Mouse (Mus musculus): ENCODE results near the gene Top2a. TPM values are rescaled to one million over a fixed set of nuclear protein-coding genes. Genes with fewer than 3 reads are reported as not detected.

The Top2a gene
- polyA plus RNA-seq, 1 experiment: 7.1 TPM

- H3K27me3 ChIP-seq (ENCODE audit: control insufficient read depth): peaks cover 64% of the 10 kb centered on the region
- peaks cover 4% of the 10 kb centered on the region for H3K36me3 ChIP-seq (ENCODE audit: control insufficient read depth)
- peak overlapping the region; percentile 36 for H3K4me3 ChIP-seq (replicated peaks)
- peaks cover 2% of the 10 kb centered on the region; the same call in 1 of the 2 replicates for H3K9me3 ChIP-seq (ENCODE audit: control insufficient read depth, low read length)
- TF ChIP-seq TAL1 (IDR thresholded peaks at IDR 0.05; ENCODE audit: low read length): no peak
- peaks cover 15% of the 10 kb centered on the region for H3K4me1 ChIP-seq (ENCODE audit: control insufficient read depth)
Observed at GRCm38 (mm10) chr11:98981997-98982772, 41.8 kb downstream of the Top2a start.

DNA sequence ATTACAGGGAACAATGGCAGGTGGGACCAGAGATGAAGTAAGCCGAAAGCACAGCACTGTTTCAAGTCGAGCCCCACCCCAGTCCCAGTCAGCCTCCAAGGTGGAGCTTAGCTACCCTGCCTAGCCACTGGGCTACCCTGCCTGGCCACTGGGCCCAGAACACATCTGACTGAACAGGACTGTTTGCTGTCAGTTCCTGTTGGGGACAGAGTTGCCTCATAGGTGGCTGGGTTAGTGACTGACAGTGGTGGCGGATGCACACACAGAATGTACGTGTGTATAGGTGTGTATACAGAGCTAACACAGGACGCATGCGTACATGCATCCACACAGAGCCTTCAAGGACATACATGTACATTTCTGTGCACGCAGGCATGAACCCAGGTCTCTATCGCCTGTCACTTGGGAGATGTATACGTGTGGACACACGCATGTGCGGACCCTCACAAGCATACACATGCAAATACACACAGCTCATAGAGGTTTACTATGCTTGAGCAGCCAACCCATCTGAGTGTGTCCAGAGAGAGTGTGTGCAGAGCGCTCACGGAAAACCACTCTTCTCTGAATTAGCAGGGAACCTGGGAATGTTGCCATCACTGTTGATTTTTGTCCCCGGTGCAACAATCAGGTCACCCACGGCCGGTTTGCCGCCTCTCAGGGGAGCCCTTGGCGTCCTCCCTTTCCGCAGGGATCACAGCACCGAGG lies 42.5 kb downstream of the Top2a start:
- H3K4me3 ChIP-seq (replicated peaks): no peak overlapping the region
- H3K9me3 ChIP-seq (ENCODE audit: control insufficient read depth, low read length): peaks cover 2% of the 10 kb centered on the region; the same call in 1 of the 2 replicates
- H3K4me1 ChIP-seq (ENCODE audit: control insufficient read depth): peaks cover 15% of the 10 kb centered on the region
- no peak for TF ChIP-seq GATA1 (IDR thresholded peaks at IDR 0.05; ENCODE audit: low read length)
- TF ChIP-seq TAL1 (IDR thresholded peaks at IDR 0.05; ENCODE audit: low read length): no peak
- peaks cover 64% of the 10 kb centered on the region for H3K27me3 ChIP-seq (ENCODE audit: control insufficient read depth)
- no peaks in the 10 kb centered on the region; the same call in 1 of the 2 replicates for H3K36me3 ChIP-seq (ENCODE audit: control insufficient read depth)

DNA sequence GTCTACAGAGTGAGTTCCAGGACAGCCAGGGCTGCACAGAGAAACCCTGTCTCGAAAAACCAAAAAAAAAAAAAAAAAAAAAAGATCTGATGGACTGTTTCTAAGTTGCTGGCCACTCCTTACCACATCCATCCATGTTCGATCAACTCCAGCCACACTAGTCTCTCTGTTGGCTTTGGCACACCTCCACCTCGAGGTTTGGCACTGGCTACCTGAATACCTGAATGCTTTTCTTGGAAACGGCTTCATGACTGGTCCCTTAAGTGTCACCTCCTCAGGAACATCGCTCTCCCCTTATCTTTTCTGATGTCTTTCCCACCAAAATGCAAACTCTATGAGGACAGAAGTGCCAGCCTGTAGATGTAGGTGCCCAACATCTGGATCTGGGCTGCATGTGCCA lies 44.6 kb downstream of the Top2a start:
- H3K9me3 ChIP-seq (ENCODE audit: control insufficient read depth, low read length): peaks cover 2% of the 10 kb centered on the region; the same call in 1 of the 2 replicates
- no peak for TF ChIP-seq TAL1 (IDR thresholded peaks at IDR 0.05; ENCODE audit: low read length)
- no peak for TF ChIP-seq GATA1 (IDR thresholded peaks at IDR 0.05; ENCODE audit: low read length)
- H3K27me3 ChIP-seq (ENCODE audit: control insufficient read depth): peaks cover 59% of the 10 kb centered on the region
- H3K4me3 ChIP-seq (replicated peaks): no peak overlapping the region
- peaks cover 15% of the 10 kb centered on the region for H3K4me1 ChIP-seq (ENCODE audit: control insufficient read depth)
- no peaks in the 10 kb centered on the region; the same call in 1 of the 2 replicates for H3K36me3 ChIP-seq (ENCODE audit: control insufficient read depth)

- peaks cover 52% of the 10 kb centered on the region for H3K27me3 ChIP-seq (ENCODE audit: control insufficient read depth)
- H3K4me3 ChIP-seq (replicated peaks): no peak overlapping the region
- TF ChIP-seq GATA1 (IDR thresholded peaks at IDR 0.05; ENCODE audit: low read length): no peak
- TF ChIP-seq TAL1 (IDR thresholded peaks at IDR 0.05; ENCODE audit: low read length): no peak
- peaks cover 2% of the 10 kb centered on the region; the same call in 1 of the 2 replicates for H3K9me3 ChIP-seq (ENCODE audit: control insufficient read depth, low read length)
- H3K4me1 ChIP-seq (ENCODE audit: control insufficient read depth): peaks cover 15% of the 10 kb centered on the region
- H3K36me3 ChIP-seq (ENCODE audit: control insufficient read depth): peaks cover 2% of the 10 kb centered on the region; the same call in 1 of the 2 replicates
Observed at GRCm38 (mm10) chr11:98978526-98979148, 45.4 kb downstream of the Top2a start.

- H3K4me1 ChIP-seq (ENCODE audit: control insufficient read depth): peaks cover 7% of the 10 kb centered on the region
- TF ChIP-seq GATA1 (IDR thresholded peaks at IDR 0.05; ENCODE audit: low read length): no peak
- TF ChIP-seq TAL1 (IDR thresholded peaks at IDR 0.05; ENCODE audit: low read length): no peak
- H3K4me3 ChIP-seq (replicated peaks): no peak overlapping the region
- H3K27me3 ChIP-seq (ENCODE audit: control insufficient read depth): peaks cover 18% of the 10 kb centered on the region
- peaks cover 15% of the 10 kb centered on the region; the same call in 1 of the 2 replicates for H3K36me3 ChIP-seq (ENCODE audit: control insufficient read depth)
- no peaks in the 10 kb centered on the region for H3K9me3 ChIP-seq (ENCODE audit: control insufficient read depth, low read length)
Observed at GRCm38 (mm10) chr11:98974871-98975719, 48.9 kb downstream of the Top2a start.

GRCm38 (mm10) chr11:98974213-98974612 lies 49.8 kb downstream of the Top2a start:
- TF ChIP-seq TAL1 (IDR thresholded peaks at IDR 0.05; ENCODE audit: low read length): no peak
- TF ChIP-seq GATA1 (IDR thresholded peaks at IDR 0.05; ENCODE audit: low read length): no peak
- peaks cover 7% of the 10 kb centered on the region for H3K4me1 ChIP-seq (ENCODE audit: control insufficient read depth)
- H3K9me3 ChIP-seq (ENCODE audit: control insufficient read depth, low read length): no peaks in the 10 kb centered on the region
- peaks cover 18% of the 10 kb centered on the region for H3K27me3 ChIP-seq (ENCODE audit: control insufficient read depth)
- no peak overlapping the region for H3K4me3 ChIP-seq (replicated peaks)
- H3K36me3 ChIP-seq (ENCODE audit: control insufficient read depth): peaks cover 16% of the 10 kb centered on the region; the same call in 1 of the 2 replicates

DNA sequence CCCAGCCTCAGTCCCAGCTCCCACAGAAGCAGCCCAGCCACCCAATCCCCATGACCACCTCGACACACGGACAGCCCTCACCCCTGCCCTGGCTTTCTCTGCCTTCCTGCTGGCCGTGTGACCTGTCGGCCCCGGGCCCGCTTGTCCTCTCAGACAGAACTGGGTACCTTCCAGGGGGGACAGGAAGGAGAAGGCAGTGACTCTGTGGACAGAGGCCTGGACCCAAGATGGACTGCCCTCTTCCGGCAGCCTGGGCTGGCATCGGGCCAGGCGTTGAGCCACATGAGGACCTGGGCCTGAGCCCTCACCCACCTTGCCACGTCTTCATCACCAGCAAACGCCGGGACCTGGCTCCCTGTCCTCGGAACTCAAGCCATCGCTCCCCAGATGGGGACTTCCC lies 50.4 kb downstream of the Top2a start:
- Histone ChIP-seq H3K9me3 (ENCODE audit: control insufficient read depth, low read length) (no peaks in the 10 kb centered on the region), H3K36me3 (ENCODE audit: control insufficient read depth) (peaks cover 16% of the 10 kb centered on the region; the same call in 1 of the 2 replicates), H3K4me1 (ENCODE audit: control insufficient read depth) (peaks cover 11% of the 10 kb centered on the region), H3K4me3 (replicated peaks) (no peak overlapping the region), H3K27me3 (ENCODE audit: control insufficient read depth) (peaks cover 19% of the 10 kb centered on the region)
- no peak for TF ChIP-seq GATA1 (IDR thresholded peaks at IDR 0.05; ENCODE audit: low read length)
- TF ChIP-seq TAL1 (IDR thresholded peaks at IDR 0.05; ENCODE audit: low read length): no peak

GRCm38 (mm10) chr11:98972801-98973360 lies 51.1 kb downstream of the Top2a start:
- Histone ChIP-seq H3K4me1 (ENCODE audit: control insufficient read depth) (peaks cover 10% of the 10 kb centered on the region), H3K9me3 (ENCODE audit: control insufficient read depth, low read length) (no peaks in the 10 kb centered on the region), H3K27me3 (ENCODE audit: control insufficient read depth) (peaks cover 23% of the 10 kb centered on the region), H3K36me3 (ENCODE audit: control insufficient read depth) (peaks cover 17% of the 10 kb centered on the region; the same call in 1 of the 2 replicates), H3K4me3 (replicated peaks) (no peak overlapping the region)
- no peak for TF ChIP-seq GATA1 (IDR thresholded peaks at IDR 0.05; ENCODE audit: low read length)
- TF ChIP-seq TAL1 (IDR thresholded peaks at IDR 0.05; ENCODE audit: low read length): no peak
